Mouse (Mus musculus): Measurements from ENCODE around the gene Fndc8.
A peak's percentile ranks its signal among the peaks of the same experiment; 100 is the strongest.
"Not testable (repeated sequence)": the region's sequence is repeated elsewhere in the genome, so short reads cannot be mapped to it uniquely, and the experiment has no call there.

The Fndc8 gene

DNA sequence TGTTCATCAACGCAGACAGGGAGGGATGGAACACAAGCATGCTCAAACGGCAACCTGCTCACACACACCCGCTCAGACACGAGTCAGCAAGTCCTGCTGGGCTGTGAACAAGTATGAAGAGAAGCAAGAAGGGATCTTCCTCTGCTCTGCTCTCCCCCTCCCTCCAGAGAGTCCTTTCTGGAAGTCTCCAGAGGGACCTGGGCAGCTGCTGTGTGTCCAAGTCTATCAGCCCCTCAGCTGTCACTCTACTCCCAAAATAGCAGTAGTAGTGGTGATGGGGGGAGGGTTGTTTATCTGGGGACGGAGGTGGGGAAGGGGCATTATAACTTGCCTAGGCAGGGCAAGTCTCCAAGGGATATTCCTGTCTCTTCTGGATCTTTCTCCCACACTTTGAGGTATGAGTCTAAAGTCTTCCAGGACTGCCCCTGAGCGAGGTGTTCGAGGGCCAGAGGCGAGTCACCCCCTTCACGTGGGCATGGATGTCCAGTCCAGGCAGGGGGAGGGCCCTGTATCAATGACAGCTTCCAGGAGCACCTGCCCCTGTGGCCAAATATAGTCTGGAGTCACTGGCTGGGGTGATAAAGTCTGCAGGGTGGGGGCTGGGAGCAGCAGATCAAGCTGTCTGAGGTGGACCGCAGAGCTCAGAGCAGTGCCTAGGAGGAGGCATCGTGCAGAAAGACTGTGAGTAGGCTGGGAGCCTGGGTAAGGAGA, 18.9 kb downstream of the Fndc8 start:
- DNase-seq, result no peak

- DNase-seq, result peak; percentile 71 to 87
Measured at GRCm38 (mm10) chr11:82914711-82915352, 22.9 kb downstream of the Fndc8 start.

DNA sequence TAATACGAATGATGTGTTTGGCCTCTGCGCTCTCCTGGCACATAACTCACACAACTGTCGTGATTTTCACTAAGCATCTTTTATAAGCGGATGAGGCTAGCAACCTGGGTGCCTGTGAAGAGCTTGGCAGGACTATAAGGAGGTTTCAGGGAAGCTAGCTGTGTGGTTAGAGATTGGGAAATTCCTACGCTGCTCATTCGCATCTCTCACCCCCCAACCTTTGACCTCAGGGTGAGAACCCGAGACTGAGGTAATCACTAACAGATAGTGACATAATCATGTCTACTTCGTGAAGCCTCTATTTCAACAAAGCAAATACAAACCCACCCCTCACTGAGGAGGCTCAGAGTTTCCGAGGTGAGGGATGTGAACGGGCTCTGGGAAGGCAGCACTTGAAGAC, 28.8 kb downstream of the Fndc8 start:
- DNase-seq, result no peak

GRCm38 (mm10) chr11:82921691-82922090, 29.8 kb downstream of the Fndc8 start:
- DNase-seq, result no peak

GRCm38 (mm10) chr11:82923910-82924309, 32.0 kb downstream of the Fndc8 start:
- not testable (repeated sequence) for DNase-seq

DNA sequence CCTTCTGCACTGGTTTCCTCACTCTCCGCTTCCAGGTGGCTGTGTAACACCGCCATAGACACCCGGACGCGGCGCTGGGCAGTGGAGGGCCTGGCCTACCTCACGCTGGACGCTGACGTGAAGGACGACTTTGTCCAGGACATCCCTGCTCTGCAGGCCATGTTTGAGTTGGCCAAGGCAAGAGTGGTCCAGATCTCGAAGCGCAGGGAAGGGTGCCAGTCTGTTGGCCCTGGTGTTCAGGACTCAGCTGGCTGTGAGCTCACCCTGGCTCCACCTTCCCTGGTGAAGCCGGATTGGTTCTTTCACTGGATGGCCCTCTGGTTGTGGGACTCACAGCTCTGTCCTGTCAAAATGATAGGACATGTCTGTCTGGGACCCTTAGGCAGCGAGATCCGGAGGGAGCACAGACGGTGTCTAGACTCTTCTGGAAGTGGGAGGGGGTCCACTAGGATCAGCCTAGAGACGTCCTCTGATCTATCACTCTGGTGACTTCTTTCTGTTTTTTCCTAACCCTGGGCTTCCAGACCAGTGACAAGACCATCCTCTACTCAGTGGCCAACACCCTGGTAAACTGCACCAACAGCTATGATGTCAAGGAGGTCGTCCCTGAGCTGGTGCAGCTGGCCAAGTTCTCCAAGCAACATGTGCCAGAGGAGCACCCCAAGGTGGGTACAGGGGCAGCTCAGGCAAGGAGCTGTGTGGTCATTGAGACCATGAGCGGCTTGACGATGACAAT, 37.1 kb downstream of the Fndc8 start:
- DNase-seq, result no peak

GRCm38 (mm10) chr11:82929633-82929950, 37.7 kb downstream of the Fndc8 start:
- no peak for DNase-seq

- peak in 1 of 2 experiments; percentile 49 for DNase-seq
Measured at GRCm38 (mm10) chr11:82930391-82930955, 38.5 kb downstream of the Fndc8 start.

DNA sequence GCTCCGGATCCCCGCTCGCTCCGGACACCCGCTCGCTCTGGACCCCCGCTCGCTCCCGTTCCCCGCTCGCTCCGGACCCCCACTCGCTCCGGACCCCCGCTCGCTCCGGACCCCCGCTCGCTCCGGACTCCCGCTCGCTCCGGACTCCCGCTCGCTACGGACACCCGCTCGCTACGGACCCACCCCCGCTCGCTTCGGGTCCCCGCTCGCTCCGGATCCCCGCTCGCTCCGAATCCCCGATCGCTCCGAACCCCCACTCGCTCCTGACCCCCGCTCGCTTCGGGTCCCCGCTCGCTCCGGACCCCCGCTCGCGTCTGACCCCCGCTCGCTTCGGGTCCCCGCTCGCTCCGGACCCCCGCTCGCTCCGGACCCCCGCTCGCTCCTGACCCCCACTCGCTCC, 39.2 kb downstream of the Fndc8 start:
- DNase-seq, result not testable (repeated sequence)

DNA sequence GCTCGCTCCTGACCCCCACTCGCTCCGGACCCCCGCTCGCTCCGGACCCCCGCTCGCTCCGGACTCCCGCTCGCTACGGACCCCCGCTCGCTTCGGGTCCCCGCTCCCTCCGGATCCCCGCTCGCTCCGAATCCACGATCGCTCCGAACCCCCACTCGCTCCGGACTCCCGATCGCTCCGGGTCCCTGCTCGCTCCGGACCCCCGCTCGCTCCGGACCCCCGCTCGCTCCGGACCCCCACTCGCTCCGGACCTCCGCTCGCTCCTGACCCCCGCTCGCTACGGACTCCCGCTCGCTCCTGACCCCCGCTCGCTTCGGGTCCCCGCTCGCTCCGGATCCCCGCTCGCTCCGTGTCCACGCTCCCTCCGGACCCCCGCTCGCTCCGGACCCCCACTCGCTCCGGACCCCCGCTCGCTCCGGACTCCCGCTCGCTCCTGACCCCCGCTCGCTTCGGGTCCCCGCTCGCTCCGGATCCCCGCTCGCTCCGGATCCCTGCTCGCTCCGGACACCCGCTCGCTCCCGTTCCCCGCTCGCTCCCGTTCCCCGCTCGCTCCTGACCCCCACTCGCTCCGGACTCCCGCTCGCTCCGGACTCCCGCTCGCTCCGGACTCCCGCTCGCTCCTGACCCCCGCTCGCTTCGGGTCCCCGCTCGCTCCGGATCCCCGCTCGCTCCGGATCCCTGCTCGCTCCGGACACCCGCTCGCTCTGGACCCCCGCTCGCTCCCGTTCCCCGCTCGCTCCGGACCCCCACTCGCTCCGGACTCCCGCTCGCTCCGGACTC, 39.9 kb downstream of the Fndc8 start:
- DNase-seq, result peak in 1 of 2 experiments; percentile 58

- DNase-seq, result no peak
Measured at GRCm38 (mm10) chr11:82933186-82933585, 41.3 kb downstream of the Fndc8 start.

DNA sequence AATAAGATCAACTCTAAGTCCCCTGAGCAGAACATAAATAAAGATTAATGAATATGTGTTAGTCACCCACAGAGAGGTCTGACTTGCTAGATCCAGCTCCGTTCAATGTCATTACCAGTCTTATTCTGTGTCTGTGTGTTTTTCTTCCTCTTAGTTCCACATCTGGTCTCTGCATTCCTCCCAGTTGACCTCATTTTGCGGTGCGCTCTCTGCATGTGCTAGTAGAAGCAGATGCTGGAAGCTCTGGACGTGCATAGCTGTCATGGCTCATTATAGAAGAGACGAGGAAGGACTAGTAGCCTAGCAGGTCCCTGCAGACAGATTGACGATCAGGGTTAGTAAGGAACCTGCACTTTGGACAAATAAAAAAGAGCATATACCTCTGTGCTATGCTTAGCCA, 51.4 kb downstream of the Fndc8 start:
- DNase-seq, result no peak

- no peak for DNase-seq
Measured at GRCm38 (mm10) chr11:82945636-82946035, 53.7 kb downstream of the Fndc8 start.

- no peak for DNase-seq
Measured at GRCm38 (mm10) chr11:82947457-82947856, 55.5 kb downstream of the Fndc8 start.

- peak; percentile 39 to 71 for DNase-seq
Measured at GRCm38 (mm10) chr11:82949036-82949435, 57.1 kb downstream of the Fndc8 start.
